Comparison of ENCODE assay signal across 26 mouse cellular contexts in genomic region chr2:130200961-130201360, GRCm38 (mm10). TPM values are rescaled to one million over a fixed set of nuclear protein-coding genes. Genes with fewer than 3 reads are reported as not detected.
A peak's percentile ranks its signal among the peaks of the same experiment; 100 is the strongest.
DNase-seq lines count a peak whose midpoint lies in the region; ATAC-seq lines count a peak whose summit lies in the region.
"Had no signal": no experiment of that assay in that cellular context is flagged by ENCODE, and none has a peak within 500 bp of the region (broad histone marks: within the 10 kb centered on the region; RNA-seq: fewer than 3 reads in every experiment).

No protein-coding gene starts in this region.

- no peaks in the 10 kb centered on the region for H3K27me3 ChIP-seq in heart, embryonic 12.5 days (replicated peaks)
- H3K27me3 ChIP-seq in limb, embryonic 15.5 days, result no peaks in the 10 kb centered on the region
- no peaks in the 10 kb centered on the region for H3K27me3 ChIP-seq in limb, embryonic 10.5 days (ENCODE audit: low read depth, poor library complexity, severe bottlenecking)
- H3K27me3 ChIP-seq: embryonic facial prominence, embryonic 15.5 days; forebrain, embryonic 12.5 days had no signal

- no peaks in the 10 kb centered on the region for H3K36me3 ChIP-seq in heart, embryonic 12.5 days
- H3K36me3 ChIP-seq in limb, embryonic 15.5 days, result no peaks in the 10 kb centered on the region
- no peaks in the 10 kb centered on the region for H3K36me3 ChIP-seq in limb, embryonic 10.5 days
- H3K36me3 ChIP-seq: embryonic facial prominence, embryonic 15.5 days; forebrain, embryonic 10.5 days; forebrain, embryonic 12.5 days had no signal

- no peaks in the 10 kb centered on the region for H3K4me1 ChIP-seq in heart, embryonic 12.5 days (replicated peaks)
- H3K4me1 ChIP-seq in limb, embryonic 15.5 days, result no peaks in the 10 kb centered on the region
- H3K4me1 ChIP-seq in limb, embryonic 10.5 days, result no peaks in the 10 kb centered on the region
- H3K4me1 ChIP-seq: embryonic facial prominence, embryonic 15.5 days; forebrain, embryonic 12.5 days had no signal

- peak; percentile 85 for DNase-seq in heart, adult 11 months
- no peak for DNase-seq in limb, embryonic 10.5 days (ENCODE audit: low spot score)
- peak; percentile 49 for DNase-seq in testis, postnatal 10 days (ENCODE audit: low spot score)
- DNase-seq in natural killer cell, adult 2 months (ENCODE audit: low spot score in 2 of 2), result no peak
- DNase-seq in right cerebral cortex, postnatal 10 days (ENCODE audit: low spot score in 2 of 2), result no peak
- DNase-seq: adrenal gland, adult 8-10 months; adrenal gland, postnatal 14 days; adrenal gland, postnatal 36 days; cerebellum, adult 11-12 months; cerebellum, adult 2 months; cerebellum, adult 9-10 months; cerebellum, postnatal 10 days; cerebellum, postnatal 25 days had no signal

- H3K27ac ChIP-seq in heart, embryonic 12.5 days (ENCODE audit: poor library complexity, severe bottlenecking), result no peak overlapping the region
- peak overlapping the region; percentile 43; the same call in 1 of the 2 replicates for H3K27ac ChIP-seq in limb, embryonic 15.5 days
- H3K27ac ChIP-seq in limb, embryonic 10.5 days, result no peak overlapping the region
- H3K27ac ChIP-seq: embryonic facial prominence, embryonic 15.5 days; forebrain, embryonic 10.5 days; forebrain, embryonic 12.5 days had no signal

- WGBS in heart, embryonic 12.5 days, result 77% methylated on average over 5 of the region's 5 CpGs
- WGBS in limb, embryonic 15.5 days, result 51% methylated on average over 5 of the region's 5 CpGs
- 85% methylated on average over 5 of the region's 5 CpGs for WGBS in limb, embryonic 10.5 days

- no peak for ATAC-seq in heart, embryonic 12.5 days (ENCODE audit: insufficient number of reproducible peaks, low FRiP score)
- ATAC-seq in limb, embryonic 15.5 days (ENCODE audit: insufficient number of reproducible peaks, low FRiP score, low TSS enrichment, low read depth), result no peak
- ATAC-seq: activated CD4-positive, CD25-positive, alpha-beta regulatory T cell, adult 4 months; forebrain, embryonic 14.5 days; forebrain, embryonic 16.5 days; Patski had no signal

- H3K9ac ChIP-seq in heart, embryonic 12.5 days, result no peak overlapping the region
- H3K9ac ChIP-seq in limb, embryonic 15.5 days, result no peak overlapping the region
- H3K9ac ChIP-seq: embryonic facial prominence, embryonic 15.5 days; forebrain, embryonic 12.5 days had no signal

- H3K9me3 ChIP-seq in heart, embryonic 12.5 days (replicated peaks), result 0 out of 2 replicates have a peak, but pooled peaks cover 2% of the 10 kb centered on the region
- H3K9me3 ChIP-seq in limb, embryonic 15.5 days, result no peaks in the 10 kb centered on the region
- H3K9me3 ChIP-seq in limb, embryonic 10.5 days (replicated peaks), result no peaks in the 10 kb centered on the region
- H3K9me3 ChIP-seq: embryonic facial prominence, embryonic 15.5 days; forebrain, embryonic 10.5 days had no signal

- no peak overlapping the region for H3K4me3 ChIP-seq in heart, embryonic 12.5 days
- H3K4me3 ChIP-seq in limb, embryonic 15.5 days, result no peak overlapping the region
- H3K4me3 ChIP-seq in limb, embryonic 10.5 days, result no peak overlapping the region
- H3K4me3 ChIP-seq: embryonic facial prominence, embryonic 15.5 days; erythroblast, embryonic 14.5 days; forebrain, embryonic 10.5 days; forebrain, embryonic 12.5 days had no signal

- H3K4me2 ChIP-seq in heart, embryonic 12.5 days, result no peak overlapping the region
- no peak overlapping the region for H3K4me2 ChIP-seq in limb, embryonic 15.5 days
- H3K4me2 ChIP-seq: embryonic facial prominence, embryonic 15.5 days; forebrain, embryonic 12.5 days had no signal

RNA-seq across cellular contexts. Expression of gene Tmc2, which starts 6.0 kb away (rescaled TPM):
- not detected in 2 replicates for polyA plus RNA-seq in heart, embryonic 12.5 days (2016; fragmentation: Nextera tagmentation; extraction: Ambion mirVana)
- polyA plus RNA-seq in limb, embryonic 15.5 days (2015; fragmentation: Nextera tagmentation; extraction: Ambion mirVana), result not detected in 2 replicates
- polyA plus RNA-seq in limb, embryonic 10.5 days (2016; fragmentation: Nextera tagmentation; extraction: Ambion mirVana), result not detected in 2 replicates
- polyA plus RNA-seq: C2C12; cerebellum, adult 2 months; cortical plate, adult 2 months; embryonic facial prominence, embryonic 11.5 days; embryonic facial prominence, embryonic 15.5 days; erythroblast, embryonic 14.5 days; forebrain, embryonic 10.5 days; forebrain, embryonic 12.5 days; forebrain, embryonic 14.5 days; forebrain, embryonic 16.5 days; Patski had no signal

RNA-seq across cellular contexts. Expression of gene Snrpb, which starts 21.8 kb away (rescaled TPM):
- 386 and 401 TPM in 2 replicates for polyA plus RNA-seq in heart, embryonic 12.5 days (2016; fragmentation: Nextera tagmentation; extraction: Ambion mirVana)
- polyA plus RNA-seq in limb, embryonic 15.5 days (2015; fragmentation: Nextera tagmentation; extraction: Ambion mirVana), result 535 and 561 TPM in 2 replicates
- polyA plus RNA-seq in limb, embryonic 10.5 days (2016; fragmentation: Nextera tagmentation; extraction: Ambion mirVana), result 959 and 1,054 TPM in 2 replicates

Comparison
In these comparisons a context has a peak if more than half of its experiments do, and no peak if none do; other contexts are left out.
1. DNase-seq: peak in heart, adult 11 months (single experiment) and testis, postnatal 10 days (single experiment); none in limb, embryonic 10.5 days (single experiment), natural killer cell, adult 2 months (0 of 2) and right cerebral cortex, postnatal 10 days (0 of 2).